Mouse (Mus musculus) MEL (cell line): Measurements from ENCODE around the gene Pkd1l2. TPM values are rescaled to one million over a fixed set of nuclear protein-coding genes. Genes with fewer than 3 reads are reported as not detected.

Experiments
- DNase-seq: peaks from one replicate; pipeline ENCODE4 v3.0.0; 2011; ENCODE audit warnings: low read depth, low spot score
- H3K27ac ChIP-seq: 2 replicates; pipeline ENCODE4 v1.5.1; 2012; ENCODE audit warnings: low read depth, mild to moderate bottlenecking, control low read depth, low read length, moderate library complexity; ENCODE audit not compliant: control insufficient read depth
- H3K27me3 ChIP-seq, 2 experiments: fragments of 150-350 bp in 1 of 2; sonication (generic) in 1 of 2; 2 replicates each; pipeline ENCODE4 v1.6.1; 2012; ENCODE audit warnings: low read length in 2 of 2, mild to moderate bottlenecking in 2 of 2, improper control_type of control experiment in 1 of 2, moderate library complexity in 1 of 2; ENCODE audit not compliant: insufficient read depth in 2 of 2, control insufficient read depth in 1 of 2
- H3K36me3 ChIP-seq, 2 experiments: 2 replicates each; pipeline ENCODE4 v1.6.1; 2012 to 2014; ENCODE audit warnings: low read length in 2 of 2, improper control_type of control experiment in 1 of 2, inconsistent platforms in 1 of 2, mild to moderate bottlenecking in 1 of 2; ENCODE audit not compliant: insufficient read depth in 2 of 2, control insufficient read depth in 1 of 2
- H3K4me1 ChIP-seq, 2 experiments: fragments of 150-350 bp in 1 of 2; sonication (generic) in 1 of 2; 2 replicates each; pipeline ENCODE4 v1.6.1; 2012; ENCODE audit warnings: low read length in 2 of 2, improper control_type of control experiment in 1 of 2, mild to moderate bottlenecking in 1 of 2; ENCODE audit not compliant: insufficient read depth in 2 of 2, control insufficient read depth in 1 of 2
- H3K4me3 ChIP-seq, 2 experiments: fragments of 150-350 bp in 1 of 2; sonication (generic) in 1 of 2; 2 replicates each; pipeline ENCODE4 v1.5.1; 2012; ENCODE audit warnings: low read depth in 2 of 2, low read length in 2 of 2, mild to moderate bottlenecking in 2 of 2, moderate library complexity in 2 of 2, control low read depth in 1 of 2, improper control_type of control experiment in 1 of 2; ENCODE audit not compliant: control insufficient read depth in 1 of 2, insufficient read depth in 1 of 2
- H3K79me2 ChIP-seq: 2 replicates; pipeline ENCODE4 v1.6.1; 2012; ENCODE audit warnings: mild to moderate bottlenecking, low read length, moderate library complexity; ENCODE audit not compliant: control insufficient read depth, poor library complexity, insufficient read depth
- H3K9ac ChIP-seq: 2 replicates; pipeline ENCODE4 v1.6.1; 2012; ENCODE audit warnings: low read depth, mild to moderate bottlenecking, control low read depth, low read length, moderate library complexity; ENCODE audit not compliant: control insufficient read depth, poor library complexity, severe bottlenecking
- H3K9me3 ChIP-seq: fragments of 150-350 bp; sonication (generic); replicated peaks from 2 replicates; pipeline ENCODE4 v1.6.1; 2012; ENCODE audit warnings: mild to moderate bottlenecking, low read length, improper control_type of control experiment, moderate library complexity; ENCODE audit not compliant: insufficient read depth
- BHLHE40 ChIP-seq: IDR thresholded peaks from 2 replicates; pipeline ENCODE4 v1.6.1; 2012; ENCODE audit warnings: low read depth, mild to moderate bottlenecking, inconsistent platforms, low read length, improper control_type of control experiment, borderline replicate concordance
- CHD1 ChIP-seq: IDR thresholded peaks from 2 replicates; pipeline ENCODE4 v1.6.1; 2012; ENCODE audit warnings: low read depth, mild to moderate bottlenecking, inconsistent platforms, low read length, improper control_type of control experiment
- CTCF ChIP-seq, 3 experiments: IDR thresholded peaks in 2 of 3; conservative IDR thresholded peaks in 1 of 3; 2 replicates each; pipeline ENCODE4 v1.5.1; 2011 to 2012; ENCODE audit warnings: low read length in 3 of 3, low read depth in 2 of 3, mild to moderate bottlenecking in 2 of 3, improper control_type of control experiment in 1 of 3, inconsistent platforms in 1 of 3, mixed read lengths in 1 of 3, moderate library complexity in 1 of 3; ENCODE audit not compliant: control insufficient read depth in 1 of 3, insufficient read depth in 1 of 3, poor library complexity in 1 of 3, severe bottlenecking in 1 of 3
- GATA1 ChIP-seq: IDR thresholded peaks from 2 replicates; pipeline ENCODE4 v1.6.1; 2011; ENCODE audit warnings: low read depth, low read length, improper control_type of control experiment
- HCFC1 ChIP-seq: IDR thresholded peaks from 2 replicates; pipeline ENCODE4 v1.6.1; 2012; ENCODE audit warnings: low read depth, mild to moderate bottlenecking, inconsistent platforms, low read length, improper control_type of control experiment, moderate library complexity
- JUND ChIP-seq: IDR thresholded peaks from 2 replicates; pipeline ENCODE4 v1.6.1; 2011; ENCODE audit warnings: low read depth, mild to moderate bottlenecking, improper control_type of control experiment, low read length
- MAZ ChIP-seq: IDR thresholded peaks from 2 replicates; pipeline ENCODE4 v1.6.1; 2012; ENCODE audit warnings: low read depth, mild to moderate bottlenecking, inconsistent platforms, low read length, improper control_type of control experiment
- MXI1 ChIP-seq: IDR thresholded peaks from 2 replicates; pipeline ENCODE4 v1.6.1; 2011; ENCODE audit warnings: mild to moderate bottlenecking, low read depth, low read length, improper control_type of control experiment
- MYB ChIP-seq: IDR thresholded peaks from 2 replicates; pipeline ENCODE4 v1.6.1; 2011; ENCODE audit warnings: mild to moderate bottlenecking, low read depth, low read length, improper control_type of control experiment
- MYC ChIP-seq: IDR thresholded peaks from 2 replicates; pipeline ENCODE4 v1.6.1; 2011; ENCODE audit warnings: low read depth, mild to moderate bottlenecking, low read length, improper control_type of control experiment, moderate library complexity
- POLR2AphosphoS2 ChIP-seq: IDR thresholded peaks from 2 replicates; pipeline ENCODE4 v1.6.1; 2011; ENCODE audit warnings: low read length, improper control_type of control experiment
- POLR2AphosphoS5 ChIP-seq: IDR thresholded peaks from 2 replicates; pipeline ENCODE4 v1.6.1; 2012; ENCODE audit warnings: low read depth, borderline replicate concordance, mild to moderate bottlenecking, inconsistent platforms, low read length, moderate library complexity, mixed read lengths
- RAD21 ChIP-seq: IDR thresholded peaks from 2 replicates; pipeline ENCODE4 v1.6.1; 2011; ENCODE audit warnings: mild to moderate bottlenecking, low read depth, low read length, improper control_type of control experiment
- RCOR1 ChIP-seq: IDR thresholded peaks from 2 replicates; pipeline ENCODE4 v1.6.1; 2012; ENCODE audit warnings: low read depth, mild to moderate bottlenecking, inconsistent platforms, low read length, improper control_type of control experiment
- SMC3 ChIP-seq: IDR thresholded peaks from 2 replicates; pipeline ENCODE4 v1.6.1; 2011; ENCODE audit warnings: low read depth, low read length, improper control_type of control experiment
- TAL1 ChIP-seq: IDR thresholded peaks from 2 replicates; pipeline ENCODE4 v1.6.1; 2012; ENCODE audit warnings: mild to moderate bottlenecking, inconsistent platforms, low read length, moderate library complexity, mixed read lengths
- UBTF ChIP-seq: IDR thresholded peaks from 2 replicates; pipeline ENCODE4 v1.6.1; 2012; ENCODE audit warnings: low read depth, mild to moderate bottlenecking, inconsistent platforms, low read length, improper control_type of control experiment, moderate library complexity, borderline replicate concordance; ENCODE audit not compliant: insufficient read depth
- USF2 ChIP-seq, 2 experiments: IDR thresholded peaks; 2 replicates each; pipeline ENCODE4 v1.6.1; 2011 to 2012; ENCODE audit warnings: improper control_type of control experiment in 2 of 2, low read length in 2 of 2, borderline replicate concordance in 1 of 2, inconsistent platforms in 1 of 2, low read depth in 1 of 2, mild to moderate bottlenecking in 1 of 2; ENCODE audit not compliant: insufficient read depth in 1 of 2
- ZMIZ1 ChIP-seq: IDR thresholded peaks from 2 replicates; pipeline ENCODE4 v1.6.1; 2012; ENCODE audit warnings: low read depth, mild to moderate bottlenecking, inconsistent platforms, low read length, improper control_type of control experiment, moderate library complexity
- ZNF384 ChIP-seq: IDR thresholded peaks from 2 replicates; pipeline ENCODE4 v1.6.1; 2012; ENCODE audit warnings: low read depth, mild to moderate bottlenecking, inconsistent platforms, low read length, improper control_type of control experiment
- polyA plus RNA-seq, 2 experiments: library from polyadenylated mRNA; stranded (reverse) in 1 of 2; unstranded in 1 of 2; fragments of >175 nt in 1 of 2; fragments of >200 nt in 1 of 2; gene quantifications; 2 replicates each; pipeline versions ENCODE4 v1.2.1 to v1.2.4; 2012; ENCODE audit warnings: low replicate concordance in 2 of 2, low read depth in 1 of 2; ENCODE audit not compliant: insufficient read length in 2 of 2, insufficient read depth in 1 of 2, missing spikeins in 1 of 2
- total RNA-seq: library from RNA; depleted of rRNA; stranded (reverse); fragments of 300-350 nt; gene quantifications from 2 replicates; pipeline ENCODE4 v1.2.3, GENCODE M21; 2012

The Pkd1l2 gene
- total and polyA plus RNA-seq, 3 experiments, result 0.86 to 1.5 TPM; not detected in 1

DNA sequence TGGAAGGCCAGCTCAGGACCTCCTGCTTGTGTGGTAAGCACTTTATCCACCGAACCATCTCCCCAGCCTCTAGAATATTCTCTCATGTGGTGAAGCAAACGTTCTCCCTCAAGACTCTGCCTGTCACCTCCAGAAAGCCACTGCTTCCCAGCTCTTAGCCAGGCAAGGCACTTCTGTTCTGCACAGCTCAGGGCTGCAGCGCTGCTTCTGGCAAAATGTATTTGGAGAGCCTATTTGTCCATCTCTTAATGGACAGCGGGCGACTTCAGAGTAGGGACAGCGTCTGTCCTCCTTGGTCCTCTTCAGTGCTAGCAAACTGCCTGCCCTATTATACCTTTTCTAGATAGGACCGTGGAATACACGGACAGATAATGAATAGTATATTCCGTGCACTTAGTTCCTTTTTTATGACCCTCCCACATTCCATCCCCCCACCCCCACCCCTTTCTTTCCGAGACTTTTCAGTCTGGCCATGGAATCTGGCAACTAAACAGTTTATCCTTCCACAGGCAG is 14.9 kb upstream of the Pkd1l2 start (continued):
- TF ChIP-seq HCFC1, result no peak
- TF ChIP-seq JUND, result no peak

DNA sequence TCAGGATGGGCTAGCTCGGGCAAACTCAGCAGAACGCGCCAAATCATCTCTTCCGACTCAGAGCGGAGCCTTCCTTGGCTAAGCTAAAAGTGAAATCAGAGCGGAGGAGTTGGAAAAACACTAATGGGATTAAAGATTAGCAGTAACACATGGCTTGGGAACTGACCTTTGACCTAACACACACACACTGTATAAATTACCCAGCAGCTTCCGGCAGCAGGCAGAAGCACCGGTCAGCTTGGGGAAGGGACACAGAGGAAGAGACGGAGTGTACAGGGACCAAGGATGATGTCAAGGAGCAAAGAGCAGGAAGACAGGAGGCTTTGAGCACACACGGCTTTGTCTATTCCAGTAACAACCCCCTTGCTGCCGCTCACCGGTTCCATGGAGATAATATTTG is 13.4 kb upstream of the Pkd1l2 start, which contains the start of gene Bco1:
TSS of gene Bco1 (plus strand) at position 208 of the 400 bp plus-strand sequence.
- DNase-seq, result no peak
- Histone ChIP-seq H3K9me3 (no peaks in the 10 kb centered on the region), H3K79me2 (no peaks in the 10 kb centered on the region), H3K9ac (no peak within 1 kb of the TSS), H3K27ac (no peak within 1 kb of the TSS)
- TF ChIP-seq BHLHE40 (no peak), GATA1 (no peak), CTCF (IDR thresholded peaks at IDR 0.05 in 2 of 3, conservative IDR thresholded peaks at IDR 0.05 in 1 of 3; ENCODE audit: control insufficient read depth in 1 of 3, insufficient read depth in 1 of 3, low read depth in 2 of 3, low read length in 3 of 3, poor library complexity in 1 of 3, severe bottlenecking in 1 of 3) (no peak), MXI1 (no peak), RCOR1 (no peak), SMC3 (no peak), RAD21 (no peak), MYC (no peak), ZMIZ1 (no peak), UBTF (no peak), MAZ (no peak), ZNF384 (no peak), TAL1 (no peak)
- TF ChIP-seq, all 39 proteins: peak for 0
- H3K4me3 ChIP-seq, result no peak within 1 kb of the TSS
- peaks cover 0 to 5% of the 10 kb centered on the region in 2 experiments; a peak in 2 of 4 replicates for H3K36me3 ChIP-seq
- H3K27me3 ChIP-seq, result no peaks in the 10 kb centered on the region
- peaks cover under 1 to 5% of the 10 kb centered on the region in 2 experiments; a peak in 3 of 4 replicates for H3K4me1 ChIP-seq

DNA sequence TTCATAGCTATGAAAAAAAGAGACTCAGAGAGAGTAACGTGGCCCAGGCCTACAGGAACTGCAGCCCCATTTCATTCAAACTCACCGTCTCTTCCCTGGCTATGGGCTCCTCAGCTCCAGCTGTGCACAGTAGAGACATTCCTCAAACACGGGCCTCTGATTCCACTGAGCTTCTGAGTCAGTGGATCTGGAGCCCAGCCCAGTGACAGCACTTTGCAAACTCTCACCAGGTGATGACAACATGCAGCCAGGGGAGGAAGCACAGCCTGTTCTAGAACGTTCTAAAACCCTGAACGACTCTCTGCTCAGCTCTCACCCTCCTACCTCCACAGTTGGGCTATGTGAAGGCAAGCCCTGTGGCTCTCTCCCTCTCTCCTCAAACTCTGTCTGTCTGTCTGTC is 11.8 kb upstream of the Pkd1l2 start:
- Histone ChIP-seq H3K79me2 (no peaks in the 10 kb centered on the region), H3K4me1 (peaks cover 8 to 21% of the 10 kb centered on the region in 2 experiments), H3K9ac (no peak overlapping the region), H3K4me3 (no peak overlapping the region), H3K27me3 (no peaks in the 10 kb centered on the region), H3K9me3 (no peaks in the 10 kb centered on the region), H3K27ac (no peak overlapping the region), H3K36me3 (peaks cover 0 to 20% of the 10 kb centered on the region in 2 experiments; a peak in 2 of 4 replicates)
- TF ChIP-seq MYB (no peak), RAD21 (no peak), GATA1 (no peak), HCFC1 (no peak), POLR2AphosphoS5 (no peak), USF2 (IDR thresholded peaks at IDR 0.05; ENCODE audit: borderline replicate concordance in 1 of 2, insufficient read depth in 1 of 2, low read depth in 1 of 2, low read length in 2 of 2) (no peak), POLR2AphosphoS2 (no peak), CHD1 (no peak)
- DNase-seq, result no peak
